Mouse (Mus musculus) ovary, adult 18-20 months (tissue): ENCODE measurements around the gene Gbf1.

Experiments
- DNase-seq: peaks from one replicate; pipeline ENCODE4 v3.0.0; 2022; ENCODE audit warnings: low spot score, mixed read lengths

Gene Gbf1

DNA sequence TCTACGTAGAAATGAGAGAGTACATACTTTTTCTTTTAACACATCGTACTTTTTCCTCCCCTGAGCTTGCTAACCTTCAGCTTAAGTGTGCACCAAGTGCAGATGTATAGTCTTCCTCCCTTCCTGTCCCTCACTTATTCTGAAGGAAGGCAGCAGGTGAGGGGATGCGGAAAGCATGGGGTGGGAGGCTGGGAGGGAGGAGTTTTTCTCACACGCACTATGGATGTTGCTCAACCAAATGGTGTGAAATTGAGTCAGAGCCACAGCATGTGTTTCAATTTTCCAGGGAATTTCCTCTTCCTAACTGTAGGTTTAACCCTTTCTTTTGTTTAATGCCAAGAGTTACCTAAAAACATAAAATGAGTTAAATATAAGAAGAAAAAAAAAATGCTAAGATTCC lies 70.8 kb downstream of the Gbf1 start:
- DNase-seq, result no peak

DNA sequence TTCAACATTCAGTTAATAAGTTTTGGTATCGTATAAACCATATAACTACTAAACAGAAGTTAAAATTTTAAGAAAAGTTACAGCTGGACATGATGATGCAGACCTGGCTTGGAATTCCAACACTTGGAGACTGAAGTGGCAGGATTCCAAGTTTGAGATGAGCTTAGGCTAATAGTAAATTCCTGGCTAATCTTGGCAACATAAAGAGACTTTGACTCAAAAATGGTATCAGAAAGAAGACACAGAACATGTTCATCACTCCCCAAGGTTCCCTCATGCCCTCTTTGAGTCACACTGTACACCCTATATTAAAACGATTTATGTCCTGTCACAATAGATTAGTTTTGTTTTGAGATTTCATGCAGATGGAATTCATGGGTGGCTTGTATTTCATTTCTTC lies 72.6 kb downstream of the Gbf1 start:
- no peak for DNase-seq

DNA sequence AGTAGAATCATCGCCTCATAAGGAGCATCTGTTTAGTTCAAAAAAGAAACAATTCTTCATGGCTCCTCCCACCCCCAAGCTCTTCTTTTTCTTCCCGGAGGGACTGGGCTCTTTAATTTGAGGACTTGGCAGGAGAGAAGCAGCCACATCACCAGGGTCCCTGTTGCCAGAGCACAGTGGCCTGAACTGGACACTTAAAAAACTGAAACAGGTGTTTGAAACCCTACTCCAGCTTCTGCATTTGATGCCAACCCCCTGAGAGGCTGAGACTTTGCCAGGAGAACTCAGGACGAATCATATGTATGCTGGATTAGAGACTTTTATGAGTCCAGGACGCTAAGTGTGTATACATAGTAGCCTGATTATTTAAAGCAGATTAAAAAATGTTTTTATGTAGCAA lies 73.2 kb downstream of the Gbf1 start:
- DNase-seq, result no peak

DNA sequence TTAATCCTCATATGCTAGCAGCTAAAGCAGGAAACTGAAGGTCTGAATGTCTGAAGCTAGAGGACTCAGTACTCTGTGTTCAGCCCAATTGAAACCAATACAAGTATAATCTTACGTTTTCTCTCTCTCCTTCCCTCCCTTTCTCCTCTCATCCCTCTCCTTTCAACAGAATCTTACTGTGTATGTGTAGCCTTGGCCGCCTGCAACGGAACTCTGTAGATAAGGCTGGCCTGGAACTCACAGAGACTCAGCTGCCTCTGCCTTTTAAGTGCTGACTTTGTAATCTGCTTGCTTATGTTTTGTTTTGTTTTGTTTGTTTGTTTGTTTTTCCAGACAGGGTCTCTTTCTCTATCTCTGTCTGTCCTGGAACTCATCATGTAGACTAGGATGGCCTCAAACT lies 74.0 kb downstream of the Gbf1 start:
- no peak for DNase-seq

DNA sequence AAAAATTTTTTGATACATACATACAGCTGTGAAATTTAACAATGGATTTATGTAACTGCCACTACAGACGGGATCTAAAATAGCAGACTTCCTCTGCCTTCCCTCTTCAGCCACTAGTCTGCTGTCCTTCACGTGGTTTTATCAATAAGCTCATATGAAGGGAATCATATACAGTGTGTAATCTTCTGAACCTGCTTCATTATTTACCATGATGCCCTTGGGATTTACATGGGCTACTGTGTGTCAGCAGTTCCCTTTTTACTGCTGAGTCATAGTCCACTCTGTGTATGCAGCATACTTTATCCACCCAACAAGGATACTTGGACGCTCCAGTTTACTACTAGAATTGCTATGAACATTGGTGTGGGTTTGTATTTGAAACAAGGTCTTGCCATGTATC lies 75.0 kb downstream of the Gbf1 start:
- no peak for DNase-seq

DNA sequence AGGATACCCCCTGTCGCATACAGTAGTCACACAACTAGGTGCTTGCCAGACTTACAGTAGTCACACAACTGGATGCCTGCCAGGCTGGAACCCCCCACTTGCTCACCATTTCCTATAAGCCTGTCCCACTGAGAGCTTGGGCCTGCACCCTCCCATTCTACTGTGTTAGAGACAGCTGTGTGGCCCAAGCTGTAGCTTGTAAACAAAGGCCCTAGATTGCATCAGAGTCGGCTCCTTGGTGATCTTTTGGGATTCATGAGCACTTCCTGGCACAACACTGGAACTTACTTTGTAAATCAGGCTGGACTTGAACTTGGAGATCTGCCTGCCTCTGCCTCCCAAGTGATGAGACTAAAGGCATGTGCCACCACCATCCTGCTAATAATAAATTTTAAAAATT lies 82.1 kb downstream of the Gbf1 start:
- no peak for DNase-seq

DNA sequence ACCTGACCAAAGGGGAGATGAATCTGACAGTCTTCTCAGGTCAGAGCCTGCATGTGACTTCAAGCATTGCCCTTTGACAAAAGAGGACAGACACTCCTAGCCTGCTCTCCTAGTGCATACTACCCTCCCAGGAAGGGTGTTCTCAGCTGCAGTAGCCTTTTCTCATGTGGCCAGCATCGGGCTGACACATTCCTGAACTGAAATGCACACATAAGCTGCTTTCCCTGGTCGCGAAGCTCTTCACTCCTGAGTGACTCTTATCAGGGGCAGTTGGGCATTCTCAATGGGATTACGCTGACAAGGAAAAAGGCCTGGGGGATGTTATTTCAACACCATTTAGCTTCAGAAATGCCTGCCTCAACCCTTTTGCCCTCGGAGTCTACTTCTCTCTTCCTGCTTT lies 84.3 kb downstream of the Gbf1 start:
- no peak for DNase-seq

DNA sequence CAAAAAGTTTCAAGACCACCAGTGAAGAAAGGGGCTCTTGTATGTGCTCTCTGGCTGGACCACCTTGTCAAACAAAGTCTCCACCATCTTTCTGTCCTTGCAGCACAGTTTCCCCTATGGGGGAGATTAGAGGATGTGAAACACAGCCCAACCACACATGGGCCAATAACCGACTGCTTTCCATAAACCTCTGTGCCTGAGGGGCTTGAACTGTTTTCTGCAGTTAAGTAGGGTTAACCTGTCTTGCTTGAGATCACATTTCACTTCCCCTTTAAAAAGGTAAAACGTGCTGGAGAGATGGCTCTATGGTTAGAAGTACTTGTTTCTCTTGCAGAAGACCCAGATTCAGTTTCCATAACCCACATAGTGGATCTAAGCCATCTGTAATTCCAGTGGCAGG lies 87.9 kb downstream of the Gbf1 start:
- no peak for DNase-seq

DNA sequence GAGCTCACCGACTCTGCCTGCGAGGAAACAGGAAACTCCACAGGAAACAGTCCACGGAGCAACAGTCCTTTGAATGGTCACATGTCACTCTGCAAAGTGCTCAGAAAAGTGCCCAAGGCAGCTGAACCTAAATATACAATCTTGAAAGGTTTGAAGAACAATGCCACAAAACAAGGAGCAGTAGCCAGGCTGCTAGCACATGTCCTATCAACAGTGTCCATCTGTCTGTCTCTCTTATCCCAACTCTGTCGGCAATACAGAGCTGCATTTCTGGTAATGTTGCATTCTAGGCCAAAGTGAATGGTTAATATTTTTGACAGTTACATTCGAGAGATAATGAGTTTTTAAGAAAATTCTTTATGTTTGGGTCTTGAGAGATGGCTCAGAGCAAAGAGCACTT lies 90.1 kb downstream of the Gbf1 start:
- no peak for DNase-seq

DNA sequence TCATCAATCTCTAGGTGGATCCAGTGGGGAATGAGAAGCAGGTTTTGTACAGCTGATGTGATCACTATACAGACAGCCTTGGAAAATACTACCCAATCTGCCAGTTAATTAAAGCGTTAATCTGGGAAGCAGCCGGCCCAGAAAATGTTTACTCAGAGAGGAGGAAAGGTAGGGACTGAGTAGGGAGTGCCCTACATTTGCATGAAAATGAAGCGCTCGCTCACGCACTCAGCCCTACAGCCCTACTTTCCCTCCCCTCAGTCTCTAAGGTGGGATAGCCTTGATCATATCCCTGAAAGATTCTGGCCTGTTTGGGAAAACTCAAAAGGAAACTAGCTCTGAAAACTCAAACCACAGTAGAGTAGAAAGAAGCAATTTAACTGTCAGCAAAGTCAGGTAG lies 92.3 kb downstream of the Gbf1 start:
- DNase-seq, result no peak

DNA sequence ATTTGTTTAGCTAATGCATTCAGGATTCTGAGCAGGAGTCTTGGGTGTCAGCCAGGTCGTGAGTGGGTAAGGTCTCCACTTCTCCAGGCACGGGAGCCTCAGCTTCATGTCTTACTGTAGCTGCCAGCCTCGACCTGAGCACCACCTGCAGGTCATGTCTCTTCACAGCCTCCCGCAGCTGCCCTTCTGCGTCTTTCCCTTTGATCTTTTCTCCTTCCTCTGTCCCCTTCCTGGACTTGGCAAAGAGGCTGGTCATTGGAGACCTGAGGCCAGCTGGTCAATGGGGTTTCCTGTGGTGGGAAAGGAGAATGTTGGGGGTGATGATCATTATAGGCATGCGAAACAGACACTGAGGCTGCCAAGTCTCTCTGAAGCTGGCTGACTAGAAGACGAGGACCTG lies 96.7 kb downstream of the Gbf1 start:
- peak; percentile 6 for DNase-seq

DNA sequence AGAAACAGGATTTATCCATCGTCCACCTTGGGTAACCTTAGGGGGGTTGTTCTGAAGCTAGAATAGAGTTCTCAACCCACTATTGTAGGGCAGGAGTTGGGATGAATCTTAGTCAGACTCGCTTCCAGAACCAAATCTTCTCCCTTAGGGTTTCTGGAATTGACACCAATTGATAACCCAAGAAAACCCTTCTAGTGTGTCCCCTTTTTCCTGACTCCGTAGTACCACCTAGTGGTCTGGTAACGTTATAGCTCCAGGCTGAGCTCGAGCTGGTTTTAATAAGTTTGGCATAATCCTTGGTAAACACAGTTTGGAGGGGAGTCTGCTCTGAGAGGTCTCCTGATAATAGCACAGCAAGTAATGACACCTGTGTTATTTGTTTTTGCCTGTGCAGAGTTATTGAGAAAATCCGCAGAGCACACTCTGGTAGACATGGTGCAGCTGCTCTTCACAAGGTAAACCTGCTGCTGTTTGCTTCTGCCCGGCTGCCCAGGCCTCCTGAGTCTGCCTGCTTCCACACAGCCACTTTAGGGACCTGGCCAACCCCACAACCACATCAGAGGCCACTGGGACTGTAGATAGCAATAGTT lies 101.9 kb downstream of the Gbf1 start:
- no peak for DNase-seq

DNA sequence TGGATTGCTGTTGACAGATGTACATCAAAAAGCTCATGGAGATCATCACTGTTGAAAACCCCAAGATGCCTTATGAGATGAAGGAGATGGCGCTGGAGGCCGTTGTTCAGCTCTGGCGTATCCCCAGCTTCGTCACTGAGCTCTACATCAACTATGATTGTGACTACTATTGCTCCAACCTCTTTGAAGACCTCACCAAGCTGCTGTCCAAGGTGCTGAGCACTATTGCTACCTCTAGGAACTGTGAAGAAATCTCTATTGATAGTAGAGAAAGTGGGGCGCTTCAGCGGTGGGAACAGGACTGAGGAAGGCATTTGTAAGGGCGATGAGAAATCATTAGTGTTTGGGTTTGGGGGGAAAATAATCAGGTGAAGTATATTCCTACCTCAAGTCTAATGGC lies 112.5 kb downstream of the Gbf1 start:
- DNase-seq, result no peak

DNA sequence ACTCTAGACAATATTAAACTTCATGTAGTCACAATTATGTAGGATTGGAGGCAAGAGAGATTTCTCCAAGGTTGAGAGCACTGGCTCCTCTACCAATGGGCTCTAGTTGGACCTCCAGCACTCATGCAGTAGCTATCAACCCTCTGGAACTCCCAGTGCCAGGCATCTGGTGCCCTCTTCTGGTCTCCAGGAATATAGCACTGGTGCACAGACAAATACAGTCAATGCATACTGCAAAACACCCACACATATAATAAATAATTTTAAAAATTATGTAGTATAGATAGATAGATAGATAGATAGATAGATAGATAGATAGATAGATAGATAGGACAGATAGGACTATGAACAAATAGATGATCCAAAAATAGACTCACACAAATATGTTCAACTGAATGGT lies 123.0 kb downstream of the Gbf1 start:
- no peak for DNase-seq

DNA sequence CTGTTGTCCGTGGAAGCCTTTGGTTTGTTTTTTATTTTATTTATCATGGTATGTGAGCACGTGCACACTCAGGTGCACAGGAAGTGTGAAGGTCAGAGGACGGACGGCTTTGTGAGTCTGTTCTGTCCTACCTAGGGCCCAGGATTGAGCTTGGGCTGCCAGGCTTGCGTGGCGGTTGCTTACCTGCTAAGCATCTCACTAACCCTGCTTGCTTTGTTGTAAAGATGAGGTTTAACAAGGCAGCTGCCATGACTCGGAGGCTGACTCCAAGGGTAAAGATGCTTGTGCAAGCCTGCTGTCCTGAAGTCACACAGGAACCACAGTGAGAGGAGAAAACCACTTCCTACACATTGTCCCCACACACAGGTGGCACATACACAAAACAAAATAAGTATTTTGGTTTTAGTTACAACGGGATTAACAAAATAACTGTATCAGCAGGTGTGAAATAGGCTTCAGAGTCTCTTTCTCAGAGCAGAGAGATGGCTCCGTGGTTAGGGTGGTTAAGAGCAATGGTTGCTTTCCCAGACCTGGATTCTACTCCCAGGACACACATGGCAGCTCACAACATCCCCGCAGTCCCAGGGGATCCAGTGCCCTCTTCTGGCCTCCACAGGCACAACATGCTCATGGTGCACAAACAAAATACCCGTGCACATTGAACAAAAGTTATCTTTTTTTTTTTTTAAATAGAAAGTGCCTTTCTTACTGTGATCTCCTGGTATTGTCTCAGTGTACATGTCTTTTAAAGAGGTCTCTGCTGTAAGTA lies 130.0 kb downstream of the Gbf1 start:
- no peak for DNase-seq

DNA sequence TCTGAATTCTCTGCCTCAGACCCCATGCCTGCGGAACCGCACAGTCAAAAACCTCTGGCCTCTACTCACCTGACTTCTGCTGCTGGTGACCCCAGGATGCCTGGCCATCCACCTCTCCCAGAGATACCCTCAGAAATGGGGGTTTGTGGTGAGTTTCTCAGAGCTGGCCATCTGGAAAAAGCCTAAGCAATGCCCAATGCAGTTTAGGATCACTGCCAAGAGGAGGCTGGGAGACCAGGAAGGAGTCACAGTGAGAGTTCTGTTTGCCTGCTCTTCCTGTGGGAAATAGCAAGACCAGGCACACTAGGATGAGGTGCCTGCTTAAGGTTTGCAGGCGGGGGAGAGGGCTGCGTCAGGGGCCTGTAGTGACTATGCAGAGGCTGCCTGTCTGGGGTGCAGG lies 132.4 kb downstream of the Gbf1 start:
- no peak for DNase-seq

DNA sequence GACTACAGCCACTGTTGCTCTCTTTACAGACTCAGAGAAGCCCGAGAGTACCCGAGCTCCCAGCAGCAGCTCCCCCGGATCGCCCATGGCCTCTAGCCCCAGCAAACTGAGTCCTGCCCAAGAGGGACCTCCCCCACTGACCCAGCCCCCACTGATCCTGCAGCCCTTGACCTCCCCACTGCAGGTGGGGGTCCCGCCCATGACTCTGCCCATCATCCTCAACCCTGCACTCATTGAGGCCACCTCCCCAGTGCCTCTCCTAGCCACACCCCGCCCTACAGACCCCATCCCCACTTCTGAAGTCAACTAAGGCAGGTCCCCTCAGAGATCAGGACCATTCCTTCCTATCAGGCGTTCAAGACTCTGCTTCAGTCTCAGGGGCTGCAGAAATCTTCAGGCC lies 133.3 kb downstream of the Gbf1 start:
- no peak for DNase-seq

DNA sequence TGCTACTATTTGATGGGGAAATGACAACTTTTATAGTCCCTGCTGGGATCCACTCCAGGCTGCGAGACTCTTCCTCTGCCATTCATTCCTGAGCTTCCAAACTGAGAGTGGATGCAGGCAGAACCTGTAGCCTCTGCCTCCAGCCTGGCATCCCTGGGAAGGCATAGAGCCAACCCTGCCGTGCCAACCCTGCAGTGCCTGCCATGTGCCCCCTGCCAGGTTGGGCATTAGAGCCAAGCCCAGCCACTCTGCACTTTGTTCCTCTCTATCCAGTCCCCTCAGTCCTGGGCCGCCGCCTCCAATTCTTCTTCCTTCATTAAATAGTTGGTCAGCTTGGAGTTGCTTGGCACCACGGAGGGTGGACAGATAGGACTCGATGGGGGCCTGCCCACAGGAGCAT lies 133.7 kb downstream of the Gbf1 start:
- DNase-seq, result no peak

DNA sequence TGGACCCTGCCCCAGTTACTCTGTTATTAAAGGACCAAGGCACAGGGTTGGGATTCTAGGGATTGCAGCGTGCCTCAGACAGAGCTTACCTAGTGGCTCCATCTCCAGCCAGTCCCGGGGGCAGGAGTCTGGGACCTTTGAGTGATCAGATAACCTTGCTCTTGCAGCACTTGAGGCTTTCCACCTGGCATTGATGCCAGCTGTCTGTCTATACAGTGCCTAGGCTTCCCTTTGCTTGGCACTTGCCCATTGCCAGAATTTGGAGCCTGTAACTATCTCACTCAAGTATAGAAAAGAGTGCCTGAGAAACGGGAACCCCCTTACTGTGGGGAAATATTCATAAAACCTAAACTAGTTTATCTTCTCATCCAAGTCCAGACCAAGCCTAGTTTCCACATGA lies 134.6 kb downstream of the Gbf1 start:
- no peak for DNase-seq

DNA sequence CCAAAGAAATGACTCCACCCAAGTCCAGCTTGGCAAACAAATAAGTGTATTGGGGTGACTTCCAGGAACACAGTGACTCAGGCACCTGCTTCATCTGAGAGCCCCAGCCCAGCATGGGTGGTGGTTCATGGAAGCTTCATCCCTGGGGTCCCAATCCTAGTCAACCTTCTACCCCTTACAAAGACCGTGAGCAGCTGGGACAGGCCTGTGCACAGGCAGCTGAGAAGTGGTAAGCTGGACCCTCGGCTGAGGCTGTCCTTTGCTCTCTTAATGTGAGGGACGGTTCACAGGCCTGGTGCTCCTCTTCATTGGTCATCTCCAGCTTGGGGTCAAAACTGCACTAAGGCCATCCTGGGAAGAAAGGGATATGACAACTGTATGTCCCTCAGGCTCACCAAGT lies 135.3 kb downstream of the Gbf1 start:
- DNase-seq, result no peak

DNA sequence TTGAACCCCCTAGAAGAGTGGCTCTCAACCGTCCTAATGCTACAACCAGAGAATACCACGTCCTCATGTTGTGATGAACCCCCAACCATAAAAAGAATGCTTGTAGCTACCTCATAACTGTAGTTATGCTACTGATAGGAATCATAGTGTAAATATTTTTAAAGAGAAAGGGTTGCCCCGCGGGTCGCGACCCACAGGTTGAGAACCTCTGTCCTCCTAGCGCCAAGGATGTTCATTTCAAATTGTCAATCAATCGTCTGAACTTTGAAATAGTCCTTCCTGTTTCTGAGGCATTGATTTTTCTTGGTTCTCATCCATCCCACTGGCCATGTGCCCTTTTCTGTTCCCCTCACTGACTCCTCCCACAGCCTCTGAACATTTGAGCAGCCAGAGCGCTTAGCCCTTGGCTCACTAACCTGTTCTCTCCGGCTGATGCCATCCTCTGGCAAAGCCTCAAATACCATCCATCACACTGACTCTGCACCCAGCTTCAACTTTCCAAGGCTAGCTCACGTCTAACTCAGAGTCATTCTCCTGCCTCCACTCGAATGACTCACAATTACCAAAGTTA lies 138.3 kb downstream of the Gbf1 start:
- DNase-seq, result no peak

DNA sequence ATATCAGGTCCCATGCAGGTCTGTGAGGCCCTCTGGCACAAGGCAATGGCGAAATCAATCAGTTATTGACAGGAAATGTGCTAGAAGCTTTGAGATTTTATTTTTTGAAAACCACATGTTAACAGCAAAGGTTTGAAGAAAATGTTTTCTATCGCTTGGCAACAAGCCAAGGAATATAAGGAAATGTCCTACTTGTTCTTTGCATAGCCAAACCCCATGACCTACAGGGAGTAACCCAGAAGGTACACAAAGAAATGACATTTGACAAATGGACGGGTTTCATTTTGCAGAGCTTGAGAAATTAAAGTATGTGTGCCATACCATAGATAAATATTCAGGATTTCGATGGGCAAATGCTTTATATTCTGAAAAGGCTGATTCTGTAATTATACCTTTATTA lies 144.6 kb downstream of the Gbf1 start:
- DNase-seq, result no peak

DNA sequence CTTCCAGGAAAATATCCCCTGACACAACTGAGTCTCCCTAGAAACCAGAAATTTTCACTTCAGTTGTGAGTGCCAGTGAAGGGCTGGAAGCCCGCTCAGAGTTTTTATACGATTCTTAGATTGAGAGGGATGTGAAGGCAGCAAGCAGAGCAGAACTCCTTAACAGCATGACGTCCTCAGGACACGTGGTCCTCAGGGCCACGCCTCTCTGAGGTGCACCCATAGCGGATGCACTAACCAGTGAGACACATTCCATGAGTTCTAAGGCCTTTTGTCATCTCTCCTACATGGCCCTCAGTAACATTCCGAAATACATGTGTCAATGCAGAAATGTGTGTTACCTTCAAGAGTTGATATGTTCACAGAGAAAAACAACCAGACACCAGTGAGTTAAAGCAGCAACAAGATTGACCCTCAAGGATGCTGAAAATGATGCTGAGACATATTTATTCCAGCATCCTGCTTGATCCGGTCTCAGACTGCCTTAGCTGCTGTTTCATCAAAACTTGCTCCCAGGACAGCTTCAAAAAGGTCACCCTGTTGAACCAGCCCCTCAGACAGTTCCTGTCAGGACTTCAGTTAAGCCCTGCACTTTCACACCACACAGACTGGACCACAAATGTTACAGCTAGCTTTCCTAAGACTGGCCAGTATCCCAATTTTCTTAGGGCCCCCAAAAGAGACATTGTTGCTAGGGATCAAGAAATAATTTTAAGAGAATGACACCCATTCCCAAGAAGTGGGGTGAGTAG lies 148.2 kb downstream of the Gbf1 start:
- no peak for DNase-seq
